Mouse (Mus musculus) lung, embryonic 16.5 days (tissue): ENCODE data around the gene Pop7. TPM values are rescaled to one million over a fixed set of nuclear protein-coding genes. Genes with fewer than 3 reads are reported as not detected.

Source experiments
- ATAC-seq: fragments of 200-750 bp; cut with Nextera tagmentation; 2 replicates; pipeline ENCODE4 v1.8.0; 2017; ENCODE audit warnings: low read depth, mild to moderate bottlenecking, moderate library complexity
- H3K27ac ChIP-seq: fragments of 300-500 bp; sonication (generic); 2 replicates; pipeline ENCODE4 v1.5.1; 2014; ENCODE audit warnings: mild to moderate bottlenecking, control low read depth, low read length
- H3K27me3 ChIP-seq: fragments of 300-500 bp; sonication (generic); 2 replicates; pipeline ENCODE4 v1.6.1; 2014; ENCODE audit warnings: low read depth, low read length, mixed read lengths; ENCODE audit not compliant: control insufficient read depth, insufficient read depth
- H3K36me3 ChIP-seq: fragments of 300-500 bp; sonication (generic); 2 replicates; pipeline ENCODE4 v1.6.1; 2014; ENCODE audit warnings: low read length; ENCODE audit not compliant: control insufficient read depth, insufficient read depth
- H3K4me1 ChIP-seq: fragments of 300-500 bp; sonication (generic); replicated peaks from 2 replicates; pipeline ENCODE4 v1.6.1; 2014; ENCODE audit warnings: low read length, mixed read lengths; ENCODE audit not compliant: control insufficient read depth, insufficient read depth
- H3K4me2 ChIP-seq: fragments of 300-500 bp; sonication (generic); 2 replicates; pipeline ENCODE4 v1.6.1; 2014; ENCODE audit warnings: low read depth, low read length, control low read depth
- H3K4me3 ChIP-seq: fragments of 300-500 bp; sonication (generic); 2 replicates; pipeline ENCODE4 v1.5.1; 2014; ENCODE audit warnings: mild to moderate bottlenecking, low read length, control low read depth
- H3K9ac ChIP-seq: fragments of 300-500 bp; sonication (generic); 2 replicates; pipeline ENCODE4 v1.6.1; 2014; ENCODE audit warnings: low read length, control low read depth
- H3K9me3 ChIP-seq: fragments of 300-500 bp; sonication (generic); 2 replicates; pipeline ENCODE4 v1.6.1; 2016; ENCODE audit warnings: low read length; ENCODE audit not compliant: control insufficient read depth
- WGBS: fragments of 180-500 bp; shearing (Covaris S2); extraction: QIAGEN DNeasy Blood & Tissue Kit; methylation state at CpG from one replicate; pipeline ENCODE4 v1.1.7; 2014; 5-methylcytosine and 5-hydroxymethylcytosine counted together
- polyA plus RNA-seq: library from polyadenylated mRNA; unstranded; fragments of >200 nt; fragmentation: Nextera tagmentation; extraction: Ambion mirVana; gene quantifications from 2 replicates; pipeline ENCODE4 v1.2.1, GENCODE M21; 2015

Gene Pop7
- polyA plus RNA-seq, 1 experiment from 2014 or later = 54.4 TPM

DNA sequence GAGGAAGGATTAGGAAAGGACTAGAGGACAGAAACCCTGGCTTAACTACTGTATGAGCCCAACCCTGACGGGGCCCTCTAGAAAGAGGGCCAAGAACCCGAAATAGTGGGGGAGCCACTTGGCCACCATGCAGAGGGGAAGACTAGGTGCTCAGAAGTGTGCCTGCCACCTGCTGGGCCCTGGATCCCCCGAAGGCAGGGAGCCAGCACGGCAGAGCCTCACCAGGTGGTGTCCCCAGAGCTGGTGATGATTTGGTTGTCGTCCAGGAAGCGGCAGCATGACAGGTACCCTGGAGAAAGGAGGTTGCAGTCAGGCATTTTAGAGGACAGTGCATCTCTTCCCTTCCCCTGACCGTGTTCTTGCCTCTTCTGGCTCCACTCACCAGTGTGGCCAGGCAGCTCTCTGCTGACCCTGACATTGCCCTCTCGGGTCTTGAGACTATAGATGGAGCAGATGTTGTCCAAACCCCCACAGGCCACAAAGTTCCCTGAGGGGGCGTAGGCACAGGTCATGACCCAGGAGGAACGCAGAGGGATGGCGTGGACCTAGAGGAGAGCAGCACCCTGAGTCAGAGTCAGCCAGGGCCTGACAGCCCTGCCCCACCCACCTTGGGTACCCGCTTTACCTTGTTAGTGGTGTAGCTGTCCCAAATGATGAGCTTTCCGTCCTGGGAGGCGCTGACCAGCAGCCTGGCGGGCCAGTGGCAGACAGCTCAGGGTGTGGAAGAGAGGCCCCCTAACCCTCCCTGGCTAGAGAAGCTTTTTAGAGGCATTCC is 27.1 kb upstream of the Pop7 start:
- no peaks in the 10 kb centered on the region for H3K9me3 ChIP-seq
- no peak for ATAC-seq
- H3K4me1 ChIP-seq = peaks cover 17% of the 10 kb centered on the region
- H3K36me3 ChIP-seq = peaks cover 46% of the 10 kb centered on the region
- H3K4me2 ChIP-seq = no peak overlapping the region
- H3K27me3 ChIP-seq = no peaks in the 10 kb centered on the region
- H3K9ac ChIP-seq = no peak overlapping the region
- WGBS = 74% methylated on average over 15 of the region's 15 CpGs
- H3K27ac ChIP-seq = no peak overlapping the region
- no peak overlapping the region for H3K4me3 ChIP-seq

- Histone ChIP-seq H3K9ac (no peak overlapping the region), H3K27me3 (no peaks in the 10 kb centered on the region), H3K4me1 (peaks cover 17% of the 10 kb centered on the region), H3K27ac (no peak overlapping the region), H3K9me3 (no peaks in the 10 kb centered on the region), H3K4me3 (no peak overlapping the region), H3K36me3 (peaks cover 56% of the 10 kb centered on the region), H3K4me2 (no peak overlapping the region)
- no peak for ATAC-seq
- 78% methylated on average over 22 of the region's 22 CpGs for WGBS
These were observed 26.1 kb upstream of the Pop7 start for GRCm38 (mm10) chr5:137528247-137528968.

GRCm38 (mm10) chr5:137527413-137527812 is 25.1 kb upstream of the Pop7 start:
- no peak overlapping the region for H3K4me3 ChIP-seq
- no peak overlapping the region for H3K9ac ChIP-seq
- no peaks in the 10 kb centered on the region for H3K9me3 ChIP-seq
- H3K4me1 ChIP-seq = peaks cover 17% of the 10 kb centered on the region
- H3K27ac ChIP-seq = no peak overlapping the region
- no peaks in the 10 kb centered on the region for H3K27me3 ChIP-seq
- no peak for ATAC-seq
- 62% methylated on average over 1 of the region's 1 CpGs for WGBS
- no peak overlapping the region for H3K4me2 ChIP-seq
- H3K36me3 ChIP-seq = peaks cover 66% of the 10 kb centered on the region

DNA sequence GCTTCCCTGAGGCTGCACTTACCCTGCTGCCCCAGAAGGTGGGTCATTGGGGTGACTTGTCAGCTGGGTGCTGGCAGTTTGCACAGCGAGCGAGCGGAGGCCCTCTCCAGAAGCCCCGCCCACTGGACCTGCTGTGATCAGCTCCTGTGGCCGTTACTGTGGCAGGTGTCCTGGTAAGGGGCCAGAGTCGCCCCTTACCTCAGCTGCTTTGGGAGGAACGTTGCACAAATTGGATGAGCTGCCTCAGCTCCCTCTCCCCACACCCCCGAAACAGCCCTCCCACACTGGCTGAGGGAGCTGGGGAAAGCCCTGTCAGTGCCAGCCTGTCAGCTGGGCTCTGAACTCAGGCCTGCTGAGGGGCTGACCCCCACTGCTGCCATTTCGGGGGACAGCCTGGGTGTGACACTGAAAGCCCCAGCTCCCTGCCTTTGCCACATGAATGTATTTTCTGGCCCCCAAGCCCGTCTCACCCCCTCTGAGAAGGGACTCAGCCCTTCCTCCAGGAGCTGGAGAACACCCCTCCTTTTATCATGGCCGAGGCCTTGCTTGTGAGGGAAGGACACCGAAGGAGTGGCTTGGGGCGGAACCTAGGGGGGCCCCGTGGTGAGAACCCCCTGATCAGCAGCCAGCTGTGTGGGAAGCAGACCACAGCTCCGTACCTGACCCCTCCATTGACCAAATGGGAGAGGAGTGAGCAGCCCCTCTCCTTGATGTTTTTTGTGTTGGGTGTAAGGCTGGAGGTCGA is 24.0 kb upstream of the Pop7 start:
- Histone ChIP-seq H3K4me2 (no peak overlapping the region), H3K27me3 (no peaks in the 10 kb centered on the region), H3K4me1 (peaks cover 17% of the 10 kb centered on the region), H3K4me3 (no peak overlapping the region), H3K27ac (peak overlapping the region; percentile 36; the same call in 1 of the 2 replicates), H3K9me3 (no peaks in the 10 kb centered on the region), H3K36me3 (peaks cover 77% of the 10 kb centered on the region), H3K9ac (no peak overlapping the region)
- no peak for ATAC-seq
- WGBS = 48% methylated on average over 16 of the region's 16 CpGs

DNA sequence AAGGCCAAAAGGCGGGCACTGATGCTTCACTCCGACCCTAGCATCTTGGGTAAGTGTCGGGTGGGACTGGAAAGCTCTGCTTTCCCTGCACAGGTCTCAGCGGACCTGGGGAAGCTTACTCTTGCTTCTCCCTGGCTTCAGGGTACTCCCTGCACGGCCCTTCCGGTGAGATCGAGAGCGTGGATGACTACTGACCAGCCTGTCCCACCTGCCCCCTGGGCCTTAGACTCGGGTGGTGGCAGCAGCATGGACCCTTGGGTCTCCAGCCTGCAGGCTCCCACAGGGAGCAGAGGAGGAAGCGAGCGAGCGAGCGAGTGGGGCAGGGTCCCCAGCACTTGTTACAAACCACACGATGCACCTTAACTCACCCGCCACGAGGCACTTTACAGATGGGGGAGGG is 23.2 kb upstream of the Pop7 start:
- no peak overlapping the region for H3K4me2 ChIP-seq
- peaks cover 13% of the 10 kb centered on the region for H3K4me1 ChIP-seq
- peaks cover 85% of the 10 kb centered on the region for H3K36me3 ChIP-seq
- no peak for ATAC-seq
- no peak overlapping the region for H3K27ac ChIP-seq
- no peaks in the 10 kb centered on the region for H3K27me3 ChIP-seq
- no peaks in the 10 kb centered on the region for H3K9me3 ChIP-seq
- H3K9ac ChIP-seq = no peak overlapping the region
- 71% methylated on average over 16 of the region's 16 CpGs for WGBS
- no peak overlapping the region for H3K4me3 ChIP-seq

DNA sequence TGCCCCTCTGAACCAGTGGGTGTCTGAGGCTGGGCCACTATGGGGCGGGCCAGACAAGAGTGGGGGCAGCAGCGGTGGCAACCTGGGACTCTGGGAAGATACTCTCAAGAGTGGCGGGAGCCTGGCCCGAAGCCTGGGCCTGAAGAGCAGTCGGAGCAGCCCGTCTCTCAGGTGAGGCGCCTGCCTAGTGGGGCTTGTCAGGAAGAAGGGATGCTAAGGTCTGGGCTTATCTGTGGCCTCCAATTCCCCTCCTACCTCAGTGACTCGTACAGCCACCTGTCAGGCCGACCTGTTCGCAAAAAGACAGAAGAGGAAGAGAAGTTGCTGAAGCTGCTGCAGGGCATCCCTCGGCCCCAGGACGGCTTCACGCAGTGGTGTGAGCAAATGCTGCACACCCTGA is 22.4 kb upstream of the Pop7 start:
- no peak for ATAC-seq

DNA sequence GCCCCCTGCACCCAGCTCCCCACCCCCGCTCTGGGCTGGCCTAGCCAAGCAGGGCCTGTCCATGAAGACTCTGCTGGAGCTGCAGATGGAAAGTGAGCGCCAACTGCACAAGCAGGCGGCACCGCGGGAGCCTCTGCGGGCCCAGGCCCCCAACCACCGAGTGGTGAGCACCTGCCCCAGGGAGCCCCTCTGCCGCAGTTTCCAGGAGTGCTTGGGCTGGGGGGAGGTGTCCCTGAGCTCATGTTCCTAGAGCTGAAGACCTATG is 21.9 kb upstream of the Pop7 start:
- Histone ChIP-seq H3K36me3 (peaks cover 89% of the 10 kb centered on the region), H3K9ac (no peak overlapping the region), H3K27me3 (no peaks in the 10 kb centered on the region), H3K9me3 (no peaks in the 10 kb centered on the region), H3K4me2 (no peak overlapping the region), H3K27ac (no peak overlapping the region), H3K4me1 (peaks cover 4% of the 10 kb centered on the region; the same call in 1 of the 2 replicates), H3K4me3 (no peak overlapping the region)
- no peak for ATAC-seq
- WGBS = 82% methylated on average over 8 of the region's 8 CpGs

More for the DNA sequence above, 22.4 kb upstream of the Pop7 start:
- no peak overlapping the region for H3K4me3 ChIP-seq
- WGBS = 78% methylated on average over 13 of the region's 13 CpGs
- no peak overlapping the region for H3K4me2 ChIP-seq
- H3K9me3 ChIP-seq = no peaks in the 10 kb centered on the region
- H3K9ac ChIP-seq = no peak overlapping the region
- H3K4me1 ChIP-seq = peaks cover 4% of the 10 kb centered on the region
- no peak overlapping the region for H3K27ac ChIP-seq
- peaks cover 90% of the 10 kb centered on the region for H3K36me3 ChIP-seq
- no peaks in the 10 kb centered on the region for H3K27me3 ChIP-seq

- H3K4me1 ChIP-seq = peaks cover 4% of the 10 kb centered on the region; the same call in 1 of the 2 replicates
- 78% methylated on average over 25 of the region's 25 CpGs for WGBS
- H3K27me3 ChIP-seq = no peaks in the 10 kb centered on the region
These were observed 21.3 kb upstream of the Pop7 start for GRCm38 (mm10) chr5:137523396-137524250.

More at GRCm38 (mm10) chr5:137523396-137524250, 21.3 kb upstream of the Pop7 start:
- Histone ChIP-seq H3K4me3 (no peak overlapping the region), H3K9ac (no peak overlapping the region), H3K9me3 (no peaks in the 10 kb centered on the region), H3K27ac (no peak overlapping the region), H3K36me3 (peaks cover 89% of the 10 kb centered on the region), H3K4me2 (no peak overlapping the region)
- ATAC-seq = no peak
